Mouse (Mus musculus) bone marrow, adult 2 months (tissue): ENCODE data around the gene Slc22a23. TPM values are rescaled to one million over a fixed set of nuclear protein-coding genes. Genes with fewer than 3 reads are reported as not detected.

Experiments used
- H3K27ac ChIP-seq: fragments of 200-500 bp; 2 replicates; pipeline ENCODE4 v1.5.1; 2012; ENCODE audit warnings: low read depth, mild to moderate bottlenecking, control low read depth, inconsistent platforms, low read length; ENCODE audit not compliant: control insufficient read depth, poor library complexity, insufficient read depth
- H3K4me1 ChIP-seq: fragments of 200-500 bp; 2 replicates; pipeline ENCODE4 v1.6.1; 2011; ENCODE audit warnings: low read length; ENCODE audit not compliant: control insufficient read depth, insufficient read depth
- H3K4me3 ChIP-seq: fragments of 200-500 bp; replicated peaks from 2 replicates; pipeline ENCODE3; 2011; ENCODE audit warnings: mild to moderate bottlenecking, low read depth, low read length, control low read depth; ENCODE audit not compliant: control insufficient read depth
- CTCF ChIP-seq: fragments of 200-500 bp; IDR thresholded peaks from 2 replicates; pipeline ENCODE4 v1.5.1; 2011; ENCODE audit warnings: low read length, control low read depth; ENCODE audit not compliant: control insufficient read depth, insufficient read depth
- POLR2A ChIP-seq: fragments of 200-500 bp; IDR thresholded peaks from 2 replicates; pipeline ENCODE4 v1.6.1; 2011; ENCODE audit warnings: low read depth, mild to moderate bottlenecking, control low read depth, low read length, borderline replicate concordance; ENCODE audit not compliant: control insufficient read depth
- WGBS: fragments of 180-500 bp; shearing (Covaris S2); methylation state at CpG from one replicate; pipeline ENCODE4 v1.1.7; 2018; 5-methylcytosine and 5-hydroxymethylcytosine counted together
- polyA plus RNA-seq: library from polyadenylated mRNA; stranded (reverse); fragments of >200 nt; gene quantifications from 2 replicates; pipeline ENCODE4 v1.2.4, GENCODE M21; 2011; ENCODE audit warnings: low replicate concordance; ENCODE audit not compliant: missing spikeins, insufficient read depth, insufficient read length

The Slc22a23 gene
- polyA plus RNA-seq, 1 experiment, result 26.2 TPM

GRCm38 (mm10) chr13:34274417-34274816 lies 70.6 kb downstream of the Slc22a23 start:
- TF ChIP-seq POLR2A (no peak), CTCF (no peak)
- Histone ChIP-seq H3K27ac (no peak overlapping the region), H3K4me1 (no peaks in the 10 kb centered on the region; the same call in 1 of the 2 replicates), H3K4me3 (no peak overlapping the region)
- 94% methylated on average over 2 of the region's 2 CpGs for WGBS

DNA sequence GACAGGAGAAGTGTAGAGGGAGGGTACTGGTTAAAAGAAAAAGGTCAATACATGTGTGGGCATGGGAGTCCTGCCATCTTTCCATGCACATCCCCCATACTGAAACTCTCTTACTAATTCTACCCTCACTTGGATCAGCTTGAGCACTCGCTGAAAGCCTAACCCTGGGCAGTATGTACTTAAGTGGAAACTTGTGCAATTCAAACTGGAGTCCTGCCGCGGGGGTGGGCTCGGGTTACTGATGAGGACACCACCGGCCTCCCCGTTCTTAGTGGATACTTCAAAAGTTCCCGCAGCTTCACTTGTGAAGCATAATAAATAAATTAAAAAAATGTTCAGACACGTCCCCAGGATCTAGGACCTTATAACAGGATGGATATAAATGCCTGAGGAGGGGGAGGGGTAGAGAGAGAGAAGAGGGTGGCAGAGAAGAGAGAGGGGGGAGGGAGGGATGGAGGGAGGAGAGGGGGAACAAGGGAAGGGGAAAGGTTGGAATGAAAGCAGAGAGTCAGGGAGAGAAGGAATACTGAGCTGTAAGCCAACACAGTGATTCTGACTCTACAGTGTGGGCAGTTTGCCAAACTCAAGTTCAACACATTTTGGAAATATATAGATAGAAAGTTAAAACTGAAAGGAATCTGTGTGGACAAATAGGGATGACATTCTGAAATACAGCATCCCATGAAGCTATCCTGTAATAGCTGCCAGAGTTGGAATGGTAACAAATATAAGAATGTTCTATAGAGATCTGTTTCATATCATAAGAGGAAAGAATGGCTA lies 72.5 kb downstream of the Slc22a23 start:
- 81% methylated on average over 8 of the region's 8 CpGs for WGBS
- H3K4me3 ChIP-seq, result no peak overlapping the region
- no peaks in the 10 kb centered on the region; the same call in 1 of the 2 replicates for H3K4me1 ChIP-seq
- no peak overlapping the region for H3K27ac ChIP-seq
- TF ChIP-seq CTCF (no peak), POLR2A (no peak)

DNA sequence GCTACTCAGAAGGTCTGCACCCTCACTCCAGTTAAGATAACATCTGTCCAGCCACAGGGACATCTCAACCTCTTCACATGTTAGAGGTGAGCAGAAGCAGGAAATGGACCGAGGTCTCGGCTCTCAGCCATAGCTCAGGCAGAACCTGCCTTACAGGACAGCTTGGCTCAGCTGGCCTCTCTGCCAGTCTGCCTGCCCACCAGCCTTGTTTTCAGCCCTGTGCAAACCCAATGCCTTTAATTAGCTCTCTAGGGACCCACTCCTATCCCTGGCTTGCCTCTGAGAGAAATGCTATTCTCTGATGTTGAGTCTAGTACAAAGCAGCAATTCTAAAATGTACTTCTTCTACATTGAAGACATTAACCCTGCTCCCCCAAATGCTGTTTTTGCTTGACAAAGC lies 73.3 kb downstream of the Slc22a23 start:
- WGBS, result 62% methylated on average over 2 of the region's 2 CpGs
- H3K27ac ChIP-seq, result peak overlapping the region; percentile 24
- no peak overlapping the region for H3K4me3 ChIP-seq
- TF ChIP-seq POLR2A (no peak), CTCF (no peak)
- H3K4me1 ChIP-seq, result no peaks in the 10 kb centered on the region; the same call in 1 of the 2 replicates

- TF ChIP-seq POLR2A (no peak), CTCF (no peak)
- Histone ChIP-seq H3K4me3 (peak overlapping the region; percentile 5), H3K4me1 (no peaks in the 10 kb centered on the region; the same call in 1 of the 2 replicates), H3K27ac (no peak overlapping the region; the same call in 1 of the 2 replicates)
- WGBS, result 63% methylated on average over 5 of the region's 5 CpGs
Observed at GRCm38 (mm10) chr13:34270886-34271602, 73.9 kb downstream of the Slc22a23 start.

GRCm38 (mm10) chr13:34269376-34269991 lies 75.5 kb downstream of the Slc22a23 start:
- WGBS, result 76% methylated on average over 2 of the region's 2 CpGs
- H3K27ac ChIP-seq, result no peak overlapping the region
- no peaks in the 10 kb centered on the region; the same call in 1 of the 2 replicates for H3K4me1 ChIP-seq
- H3K4me3 ChIP-seq, result no peak overlapping the region
- TF ChIP-seq POLR2A, result no peak

GRCm38 (mm10) chr13:34266942-34267660 lies 77.9 kb downstream of the Slc22a23 start:
- TF ChIP-seq POLR2A, result no peak
- TF ChIP-seq CTCF, result no peak
- WGBS, result 86% methylated on average over 8 of the region's 8 CpGs
- Histone ChIP-seq H3K27ac (no peak overlapping the region), H3K4me3 (no peak overlapping the region), H3K4me1 (no peaks in the 10 kb centered on the region; the same call in 1 of the 2 replicates)

DNA sequence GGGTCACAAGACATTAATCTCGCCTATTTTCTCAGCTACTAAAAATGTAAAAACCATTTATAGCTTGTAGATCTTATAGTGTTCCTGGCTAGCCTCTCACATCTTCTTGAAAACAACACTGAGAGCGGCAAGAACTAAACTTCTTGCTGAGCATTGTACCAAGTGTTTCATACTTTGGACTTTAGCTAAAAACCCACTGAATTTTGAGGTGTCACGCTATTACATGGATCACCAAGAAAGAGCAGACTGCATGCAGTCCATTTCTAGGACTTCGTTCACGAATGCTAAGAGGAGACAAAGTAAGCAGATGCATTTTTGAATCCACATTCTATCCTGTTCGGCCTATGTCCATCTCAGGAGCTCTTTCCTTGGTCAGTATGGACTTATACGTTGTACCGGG lies 78.9 kb downstream of the Slc22a23 start:
- no peak overlapping the region for H3K4me3 ChIP-seq
- TF ChIP-seq CTCF (no peak), POLR2A (no peak)
- no peaks in the 10 kb centered on the region; the same call in 1 of the 2 replicates for H3K4me1 ChIP-seq
- 92% methylated on average over 8 of the region's 8 CpGs for WGBS
- no peak overlapping the region for H3K27ac ChIP-seq
